Mouse (Mus musculus) retina, embryonic 14.5 days (tissue): ENCODE results near the gene Olfr398.

Experiments
- DNase-seq: peaks from one replicate; pipeline ENCODE4 v3.0.0-alpha.2; 2015; ENCODE audit warnings: low spot score

Gene Olfr398

DNA sequence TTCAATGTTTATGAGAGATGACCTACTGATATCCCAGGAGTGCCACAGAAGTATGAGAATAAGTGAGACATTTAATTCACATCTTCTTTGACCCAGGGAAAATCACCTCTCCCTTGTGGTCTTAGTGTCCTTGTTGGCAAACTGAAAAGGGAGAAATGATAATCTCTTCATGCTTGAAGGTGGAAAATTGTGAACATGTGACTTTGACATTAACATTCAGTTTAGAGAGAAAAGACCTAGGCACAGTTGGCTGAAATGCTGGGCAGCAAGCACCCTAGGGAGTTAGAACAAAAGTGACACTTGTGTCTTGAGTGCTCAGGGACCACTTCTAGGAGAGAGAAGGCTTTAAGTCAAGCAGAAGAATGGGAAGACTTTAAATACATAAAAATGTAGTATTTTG lies at the start of gene Olfr398:
TSS of gene Olfr398 (minus strand) at position 101 of the 400 bp plus-strand sequence.
- no peak for DNase-seq

DNA sequence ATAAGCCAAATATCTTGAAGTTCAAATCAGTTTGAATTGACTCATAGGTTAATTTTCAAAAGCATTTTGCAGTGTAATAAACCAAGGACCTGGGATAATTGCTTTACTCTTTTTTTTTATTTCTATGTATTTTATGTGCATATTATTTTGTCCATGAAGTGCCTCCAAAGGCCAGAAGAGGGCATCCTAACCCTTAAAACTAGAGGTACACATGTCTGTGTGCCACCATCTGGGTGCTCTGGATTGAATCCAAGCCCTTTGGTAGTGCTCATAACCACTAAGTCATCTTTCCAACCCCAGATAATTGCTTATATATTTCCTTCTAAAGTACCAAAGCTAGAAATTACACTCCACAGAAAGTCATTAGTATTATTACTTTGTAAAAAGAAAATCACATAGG lies 2.9 kb upstream of the Olfr398 start:
- DNase-seq = no peak

GRCm38 (mm10) chr11:73960517-73960916 lies 29.7 kb downstream of the Olfr398 start, which contains the start of gene Olfr397:
Gene Olfr397, plus strand, starts transcription at chr11:73960817.
- DNase-seq = no peak

- no peak for DNase-seq
Measured at GRCm38 (mm10) chr11:73936377-73936776, 53.8 kb downstream of the Olfr398 start, which contains the start of gene Olfr23. Gene Olfr23, plus strand, starts transcription at chr11:73936677.
